Mouse (Mus musculus) lung, postnatal 4 days (tissue): ENCODE measurements at regions not wholly inside any gene's neighbourhood (a gene's known extent, or its start where the extent isn't known, plus 50 kb on each side); places are given as distances from the start of the nearest gene placed in this dataset.

Source experiments
- DNase-seq, 2 experiments: peaks; one replicate each; pipeline ENCODE4 v3.0.0; 2021

GRCm38 (mm10) chr7:142835319-142835718 is 92.1 kb upstream of the Ins2 start:
- no peak for DNase-seq

- DNase-seq, result no peak
Measured at GRCm38 (mm10) chr7:142830969-142831673, 87.9 kb upstream of the Ins2 start.

- no peak for DNase-seq
Measured at GRCm38 (mm10) chr7:142810711-142811110, 67.5 kb upstream of the Ins2 start.

DNA sequence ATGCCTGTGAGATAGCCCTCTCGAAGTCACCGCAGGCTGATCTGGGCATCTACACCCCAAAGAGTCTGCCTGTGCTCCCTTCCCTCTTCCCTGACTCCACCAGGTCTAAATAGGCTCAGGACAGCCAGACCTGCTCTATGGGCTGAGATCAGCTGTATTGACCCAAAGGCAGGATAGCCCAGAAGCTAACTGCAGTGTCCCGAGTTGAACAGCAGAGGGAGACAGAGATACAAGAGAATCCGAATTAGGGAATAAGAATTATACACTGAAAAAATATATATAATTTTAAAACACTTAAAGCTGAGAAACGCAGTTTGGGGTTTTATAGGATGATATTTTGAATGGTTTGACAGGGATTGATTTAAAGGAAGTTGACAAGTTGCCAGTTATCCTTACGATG is 56.2 kb upstream of the Ins2 start:
- DNase-seq, result peak; percentile 18 to 58

GRCm38 (mm10) chr7:142794481-142794880 is 51.3 kb upstream of the Ins2 start:
- no peak for DNase-seq
